Mouse (Mus musculus): ENCODE results near the gene Eepd1. TPM values are rescaled to one million over a fixed set of nuclear protein-coding genes. Genes with fewer than 3 reads are reported as not detected.
A peak's percentile ranks its signal among the peaks of the same experiment; 100 is the strongest.
"Not testable (repeated sequence)": the region's sequence is repeated elsewhere in the genome, so short reads cannot be mapped to it uniquely, and the experiment has no call there.

Eepd1 gene
- 7.1 and 20.7 TPM in 2 replicates for polyA plus RNA-seq (2012; rRNA removed)

- WGBS, result 1% methylated on average over 75 of the region's 75 CpGs
- DNase-seq (ENCODE audit: low read depth, low spot score), result peak; percentile 71
Observed at GRCm38 (mm10) chr9:25481344-25482095, at the start of gene Eepd1. TSS of gene Eepd1 (plus strand) at chr9:25481547.

GRCm38 (mm10) chr9:25438836-25439235 lies 42.5 kb upstream of the Eepd1 start:
- DNase-seq (ENCODE audit: low read depth, low spot score), result no peak
- 73% methylated on average over 3 of the region's 3 CpGs for WGBS

- WGBS, result 73% methylated on average over 5 of the region's 5 CpGs
- DNase-seq (ENCODE audit: low read depth, low spot score), result not testable (repeated sequence)
Observed at GRCm38 (mm10) chr9:25440046-25440445, 41.3 kb upstream of the Eepd1 start.

GRCm38 (mm10) chr9:25442041-25442440 lies 39.3 kb upstream of the Eepd1 start:
- no peak for DNase-seq (ENCODE audit: low read depth, low spot score)

GRCm38 (mm10) chr9:25443029-25443428 lies 38.3 kb upstream of the Eepd1 start:
- no peak for DNase-seq (ENCODE audit: low read depth, low spot score)
- 72% methylated on average over 3 of the region's 3 CpGs for WGBS

GRCm38 (mm10) chr9:25443546-25443945 lies 37.8 kb upstream of the Eepd1 start:
- no peak for DNase-seq (ENCODE audit: low read depth, low spot score)

GRCm38 (mm10) chr9:25450394-25450793 lies 31.0 kb upstream of the Eepd1 start:
- 64% methylated on average over 4 of the region's 4 CpGs for WGBS
- no peak for DNase-seq (ENCODE audit: low read depth, low spot score)

GRCm38 (mm10) chr9:25455027-25455426 lies 26.3 kb upstream of the Eepd1 start:
- peak; percentile 10 for DNase-seq (ENCODE audit: low read depth, low spot score)
- 62% methylated on average over 2 of the region's 2 CpGs for WGBS

- DNase-seq (ENCODE audit: low read depth, low spot score), result no peak
- WGBS, result 60% methylated on average over 10 of the region's 10 CpGs
Observed at GRCm38 (mm10) chr9:25460835-25461555, 20.4 kb upstream of the Eepd1 start.

- DNase-seq (ENCODE audit: low read depth, low spot score), result no peak
- WGBS, result 77% methylated on average over 1 of the region's 1 CpGs
Observed at GRCm38 (mm10) chr9:25464305-25464704, 17.0 kb upstream of the Eepd1 start.

- WGBS, result 92% methylated on average over 7 of the region's 7 CpGs
- no peak for DNase-seq (ENCODE audit: low read depth, low spot score)
Observed at GRCm38 (mm10) chr9:25479392-25480020, 1.8 kb upstream of the Eepd1 start.

- 84% methylated on average over 2 of the region's 2 CpGs for WGBS
- DNase-seq (ENCODE audit: low read depth, low spot score), result no peak
Observed at GRCm38 (mm10) chr9:25480676-25481075, 671 bp upstream of the Eepd1 start.

GRCm38 (mm10) chr9:25482322-25482998 lies 1.1 kb downstream of the Eepd1 start:
- 54% methylated on average over 22 of the region's 22 CpGs for WGBS
- DNase-seq (ENCODE audit: low read depth, low spot score), result no peak

GRCm38 (mm10) chr9:25482999-25483347 lies 1.6 kb downstream of the Eepd1 start:
- WGBS, result 95% methylated on average over 9 of the region's 9 CpGs
- DNase-seq (ENCODE audit: low read depth, low spot score), result no peak

- 74% methylated on average over 9 of the region's 9 CpGs for WGBS
- no peak for DNase-seq (ENCODE audit: low read depth, low spot score)
Observed at GRCm38 (mm10) chr9:25483931-25484618, 2.7 kb downstream of the Eepd1 start.

- 79% methylated on average over 3 of the region's 3 CpGs for WGBS
- DNase-seq (ENCODE audit: low read depth, low spot score), result no peak
Observed at GRCm38 (mm10) chr9:25484619-25484986, 3.3 kb downstream of the Eepd1 start.

- no peak for DNase-seq (ENCODE audit: low read depth, low spot score)
Observed at GRCm38 (mm10) chr9:25485006-25485405, 3.7 kb downstream of the Eepd1 start.

GRCm38 (mm10) chr9:25485406-25485805 lies 4.1 kb downstream of the Eepd1 start:
- no peak for DNase-seq (ENCODE audit: low read depth, low spot score)
- WGBS, result 62% methylated on average over 7 of the region's 7 CpGs

More at GRCm38 (mm10) chr9:25485006-25485405, 3.7 kb downstream of the Eepd1 start:
- 78% methylated on average over 2 of the region's 2 CpGs for WGBS

GRCm38 (mm10) chr9:25486246-25486807 lies 5.0 kb downstream of the Eepd1 start:
- DNase-seq (ENCODE audit: low read depth, low spot score), result no peak
- WGBS, result 83% methylated on average over 9 of the region's 9 CpGs

Data from large intestine, adult 2 months (tissue).